Mouse (Mus musculus) thymus, adult 2 months (tissue): ENCODE measurements around the gene Igsf3. TPM values are rescaled to one million over a fixed set of nuclear protein-coding genes. Genes with fewer than 3 reads are reported as not detected.

Experiments
- DNase-seq: peaks from one replicate; pipeline ENCODE4 v3.0.0; 2021
- H3K27ac ChIP-seq: fragments of 200-500 bp; 2 replicates; pipeline ENCODE4 v1.5.1; 2012; ENCODE audit warnings: low read length, control low read depth; ENCODE audit not compliant: control insufficient read depth, insufficient read depth
- H3K27me3 ChIP-seq: fragments of 200-500 bp; 2 replicates; pipeline ENCODE4 v1.6.1; 2012; ENCODE audit warnings: mild to moderate bottlenecking, low read length, moderate library complexity, mixed read lengths; ENCODE audit not compliant: control insufficient read depth, insufficient read depth
- H3K36me3 ChIP-seq: fragments of 200-500 bp; 2 replicates; pipeline ENCODE4 v1.6.1; 2012; ENCODE audit warnings: mild to moderate bottlenecking, low read length, moderate library complexity; ENCODE audit not compliant: control insufficient read depth, insufficient read depth
- H3K4me1 ChIP-seq: fragments of 200-500 bp; replicated peaks from 2 replicates; pipeline ENCODE4 v1.6.1; 2012; ENCODE audit warnings: low read length; ENCODE audit not compliant: control insufficient read depth, insufficient read depth
- H3K4me3 ChIP-seq: fragments of 200-500 bp; 2 replicates; pipeline ENCODE4 v1.5.1; 2012; ENCODE audit warnings: mild to moderate bottlenecking, low read length, control low read depth, moderate library complexity; ENCODE audit not compliant: control insufficient read depth, insufficient read depth
- CTCF ChIP-seq: fragments of 200-500 bp; IDR thresholded peaks from 2 replicates; pipeline ENCODE4 v1.5.1; 2012; ENCODE audit warnings: mild to moderate bottlenecking, control low read depth, low read length, moderate library complexity, borderline replicate concordance; ENCODE audit not compliant: control insufficient read depth, poor library complexity, insufficient read depth; ENCODE audit errors: extremely low read depth
- POLR2A ChIP-seq: fragments of 200-500 bp; IDR thresholded peaks from 2 replicates; pipeline ENCODE4 v1.6.1; 2012; ENCODE audit warnings: mild to moderate bottlenecking, low read length, control low read depth, moderate library complexity; ENCODE audit not compliant: control insufficient read depth, poor library complexity, insufficient read depth; ENCODE audit errors: extremely low read depth
- WGBS: fragments of 180-500 bp; shearing (Covaris S2); methylation state at CpG from one replicate; pipeline ENCODE4 v1.1.7; 2018; 5-methylcytosine and 5-hydroxymethylcytosine counted together
- polyA plus RNA-seq: library from polyadenylated mRNA; depleted of rRNA; stranded (reverse); fragments of >200 nt; gene quantifications from 2 replicates; pipeline ENCODE4 v1.2.3, GENCODE M21; 2012

Gene Igsf3
- polyA plus RNA-seq, 1 experiment = 8.6 TPM

DNA sequence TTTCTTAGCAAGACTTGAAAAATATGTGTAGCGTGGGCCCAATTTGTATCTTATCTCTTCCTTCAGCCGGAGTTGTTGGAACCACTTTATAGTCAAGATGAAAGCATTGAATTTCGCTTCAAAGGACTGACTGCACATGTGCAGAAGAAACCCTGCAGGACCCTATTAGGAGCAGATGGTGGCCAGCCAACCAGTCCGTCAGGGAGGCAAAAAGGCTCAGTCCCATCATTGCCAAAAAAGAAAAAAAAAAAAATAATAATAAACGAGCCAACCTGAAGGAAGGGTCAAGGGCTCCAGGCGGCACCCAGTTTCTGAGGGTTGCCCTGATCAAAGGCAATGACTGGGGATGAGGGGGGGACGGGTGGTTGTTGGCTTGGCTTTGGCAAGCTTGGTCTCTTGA is 83.7 kb downstream of the Igsf3 start:
- Histone ChIP-seq H3K4me1 (no peaks in the 10 kb centered on the region), H3K4me3 (no peak overlapping the region), H3K36me3 (no peaks in the 10 kb centered on the region), H3K27me3 (no peaks in the 10 kb centered on the region), H3K27ac (no peak overlapping the region)
- 83% methylated on average over 7 of the region's 7 CpGs for WGBS
- no peak for DNase-seq
- TF ChIP-seq POLR2A (no peak), CTCF (no peak)

DNA sequence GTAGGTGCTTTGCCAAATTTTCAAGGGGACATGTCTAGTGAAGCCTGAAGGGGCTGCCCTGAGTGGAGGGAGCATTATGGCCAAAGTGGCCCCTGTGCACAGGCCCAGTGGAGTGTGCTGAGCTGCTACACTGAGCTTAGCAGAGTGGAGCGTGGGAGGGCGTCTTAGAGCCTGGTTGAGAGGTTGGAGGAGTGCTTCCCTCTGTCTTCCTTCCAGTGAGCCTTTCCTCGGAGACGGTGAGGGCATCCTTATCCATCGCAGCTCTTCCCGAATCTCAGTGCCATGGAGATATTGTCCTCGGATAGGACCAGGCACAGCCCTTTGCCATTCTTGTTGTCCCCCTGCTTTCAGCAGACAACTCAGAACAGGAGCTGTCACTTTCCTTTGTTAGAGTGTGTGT is 84.2 kb downstream of the Igsf3 start:
- TF ChIP-seq POLR2A (no peak), CTCF (no peak)
- no peaks in the 10 kb centered on the region for H3K27me3 ChIP-seq
- DNase-seq = no peak
- H3K4me1 ChIP-seq = no peaks in the 10 kb centered on the region
- H3K4me3 ChIP-seq = no peak overlapping the region
- WGBS = 92% methylated on average over 7 of the region's 7 CpGs
- no peak overlapping the region for H3K27ac ChIP-seq
- no peaks in the 10 kb centered on the region for H3K36me3 ChIP-seq

DNA sequence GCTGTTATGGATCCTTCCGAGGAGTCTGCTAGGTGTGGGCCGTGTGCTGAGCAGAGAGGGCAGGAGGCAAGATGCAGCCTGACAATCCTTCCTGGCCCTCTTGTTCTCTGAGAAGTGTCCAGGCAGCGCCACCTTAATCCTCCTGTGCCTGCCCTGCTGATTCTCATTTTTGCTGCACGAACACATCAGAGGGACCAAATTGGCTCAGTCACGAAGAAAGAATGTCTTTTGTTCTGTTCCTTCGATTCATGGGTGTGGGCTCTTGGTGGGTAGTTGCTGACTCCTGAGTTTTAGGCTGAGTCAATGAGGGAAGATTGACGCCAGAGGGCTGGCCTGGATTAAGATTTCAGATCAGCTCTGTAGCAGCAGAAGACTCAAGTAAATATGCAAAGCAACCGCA is 84.9 kb downstream of the Igsf3 start:
- H3K27me3 ChIP-seq = no peaks in the 10 kb centered on the region
- H3K4me1 ChIP-seq = no peaks in the 10 kb centered on the region
- no peak overlapping the region for H3K27ac ChIP-seq
- TF ChIP-seq CTCF = no peak
- no peak for TF ChIP-seq POLR2A
- no peak for DNase-seq
- 83% methylated on average over 8 of the region's 8 CpGs for WGBS
- no peaks in the 10 kb centered on the region for H3K36me3 ChIP-seq
- no peak overlapping the region for H3K4me3 ChIP-seq

DNA sequence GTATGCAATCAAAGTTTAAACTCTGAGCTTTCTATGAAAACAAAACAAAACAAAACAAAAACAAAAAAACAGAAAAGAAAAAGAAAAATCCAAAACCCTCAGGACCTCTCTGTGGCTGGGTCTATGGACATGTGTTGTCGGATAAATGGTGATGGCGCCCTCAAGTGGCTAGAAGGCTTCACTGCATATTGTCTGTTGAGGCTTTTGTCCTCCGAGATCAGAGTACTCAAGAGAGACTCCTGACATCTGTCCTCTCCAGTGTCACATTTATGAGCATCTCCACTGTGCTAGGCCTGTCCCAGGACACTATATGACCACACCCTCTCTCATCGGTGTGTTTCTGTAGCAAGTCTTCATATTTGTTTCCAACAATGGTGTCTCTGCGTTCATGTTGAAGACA is 85.4 kb downstream of the Igsf3 start:
- WGBS = 30% methylated on average over 5 of the region's 5 CpGs
- Histone ChIP-seq H3K27ac (no peak overlapping the region), H3K27me3 (no peaks in the 10 kb centered on the region), H3K36me3 (no peaks in the 10 kb centered on the region), H3K4me3 (no peak overlapping the region), H3K4me1 (no peaks in the 10 kb centered on the region)
- peak; percentile 79 for DNase-seq
- TF ChIP-seq CTCF = no peak
- TF ChIP-seq POLR2A = no peak

DNA sequence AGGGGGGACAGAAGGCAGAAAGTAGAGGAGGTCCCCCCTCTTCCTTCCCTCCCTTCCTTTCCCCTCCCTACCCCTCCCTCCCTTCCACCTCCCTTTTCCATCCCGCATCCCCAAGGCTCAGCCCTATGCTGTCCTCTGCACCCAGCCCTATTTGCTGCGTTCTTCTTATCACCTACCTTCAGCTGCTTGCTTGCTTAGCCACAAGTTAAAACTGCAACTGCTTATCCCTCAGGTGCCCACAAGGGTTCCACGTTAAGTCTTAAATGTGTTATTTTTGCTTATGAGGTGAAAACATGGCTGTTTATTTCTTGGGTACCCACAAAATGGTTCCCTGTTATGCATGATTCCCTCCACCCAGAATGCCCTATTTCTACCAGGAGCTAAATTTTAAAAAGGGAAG is 86.6 kb downstream of the Igsf3 start:
- Histone ChIP-seq H3K27ac (no peak overlapping the region), H3K36me3 (no peaks in the 10 kb centered on the region), H3K27me3 (no peaks in the 10 kb centered on the region), H3K4me1 (no peaks in the 10 kb centered on the region; the same call in 1 of the 2 replicates), H3K4me3 (no peak overlapping the region)
- WGBS = 68% methylated on average over 3 of the region's 3 CpGs
- no peak for TF ChIP-seq CTCF
- no peak for TF ChIP-seq POLR2A
- DNase-seq = no peak

DNA sequence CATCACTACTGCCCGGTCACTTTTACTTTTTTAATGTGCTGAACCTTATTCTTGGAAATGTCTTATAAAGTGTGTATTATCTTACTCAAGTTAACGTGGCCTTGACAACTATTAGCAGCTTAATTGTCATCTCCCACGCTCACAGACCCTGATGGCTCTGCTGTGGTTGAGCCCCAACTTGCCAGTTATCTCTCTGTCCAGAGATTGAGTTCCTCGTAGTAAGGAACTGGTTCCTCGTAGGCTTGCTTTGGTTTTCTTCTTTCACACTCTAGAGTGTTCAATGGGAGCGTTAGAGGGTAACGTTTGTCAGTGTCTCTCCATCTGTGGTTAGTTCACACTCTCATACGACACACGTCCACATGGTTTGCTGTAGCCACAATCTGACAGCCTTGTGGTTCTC is 92.8 kb downstream of the Igsf3 start:
- TF ChIP-seq POLR2A = no peak
- no peak for TF ChIP-seq CTCF
- no peak for DNase-seq
- H3K27ac ChIP-seq = no peak overlapping the region
- H3K36me3 ChIP-seq = no peaks in the 10 kb centered on the region
- H3K4me3 ChIP-seq = no peak overlapping the region
- H3K4me1 ChIP-seq = no peaks in the 10 kb centered on the region; the same call in 1 of the 2 replicates
- WGBS = 28% methylated on average over 9 of the region's 9 CpGs
- no peaks in the 10 kb centered on the region for H3K27me3 ChIP-seq

DNA sequence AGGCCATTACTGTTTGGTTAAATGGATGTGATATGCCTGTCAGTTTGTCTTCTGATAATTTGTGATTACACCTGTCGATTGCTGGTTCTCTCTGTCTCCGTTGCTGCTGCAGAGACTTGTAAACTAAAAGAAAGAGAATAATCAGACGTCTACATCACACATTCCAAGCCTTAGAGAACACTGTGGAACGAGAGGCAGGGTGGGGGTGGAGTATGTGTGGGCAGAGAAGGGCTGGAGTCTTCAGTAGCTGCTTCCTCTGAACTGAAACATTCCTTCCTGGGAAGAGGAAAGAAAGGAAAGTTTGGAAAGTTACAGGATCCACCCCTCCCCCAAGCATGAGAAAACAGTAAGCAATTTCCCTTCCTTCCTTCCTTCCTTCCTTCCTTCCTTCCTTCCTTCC is 95.0 kb downstream of the Igsf3 start:
- WGBS = 78% methylated on average over 4 of the region's 4 CpGs

More for the DNA sequence above, 95.0 kb downstream of the Igsf3 start:
- H3K4me3 ChIP-seq = no peak overlapping the region
- no peaks in the 10 kb centered on the region; the same call in 1 of the 2 replicates for H3K4me1 ChIP-seq
- TF ChIP-seq POLR2A (no peak), CTCF (no peak)
- DNase-seq = no peak
- H3K27ac ChIP-seq = no peak overlapping the region
- no peaks in the 10 kb centered on the region for H3K27me3 ChIP-seq
- H3K36me3 ChIP-seq = no peaks in the 10 kb centered on the region
